Mouse (Mus musculus) left cerebral cortex, postnatal 36 days (tissue): ENCODE measurements at regions not wholly inside any gene's neighbourhood (a gene's known extent, or its start where the extent isn't known, plus 50 kb on each side); places are given as distances from the start of the nearest gene placed in this dataset.
"Not testable (repeated sequence)": the region's sequence is repeated elsewhere in the genome, so short reads cannot be mapped to it uniquely, and the experiment has no call there.

Experiments
- DNase-seq, 2 experiments: peaks; one replicate each; pipeline ENCODE4 v3.0.0; 2021 to 2022; ENCODE audit warnings: low spot score in 2 of 2, mixed read lengths in 1 of 2
- intact Hi-C: fragments of 180-260 bp; cut with DNase I; formaldehyde crosslinking; loops from one replicate; pipeline ENCODE4 v1.15.1; 2025

GRCm38 (mm10) chrX:103250961-103251360 lies 64.5 kb upstream of the Nap1l2 start:
- intact Hi-C loops = no loop called here
- no peak for DNase-seq

- DNase-seq, intact Hi-C loops: not testable (repeated sequence)
These were observed 65.0 kb upstream of the Nap1l2 start for GRCm38 (mm10) chrX:103251478-103251877.

- DNase-seq, intact Hi-C loops: not testable (repeated sequence)
These were observed 65.8 kb upstream of the Nap1l2 start for GRCm38 (mm10) chrX:103252056-103252850.

GRCm38 (mm10) chrX:103252881-103253280 lies 66.4 kb upstream of the Nap1l2 start:
- DNase-seq = no peak
- intact Hi-C loops = no loop called here

GRCm38 (mm10) chrX:103254867-103255266 lies 66.3 kb upstream of the Cdx4 start:
- intact Hi-C loops = no loop called here

DNA sequence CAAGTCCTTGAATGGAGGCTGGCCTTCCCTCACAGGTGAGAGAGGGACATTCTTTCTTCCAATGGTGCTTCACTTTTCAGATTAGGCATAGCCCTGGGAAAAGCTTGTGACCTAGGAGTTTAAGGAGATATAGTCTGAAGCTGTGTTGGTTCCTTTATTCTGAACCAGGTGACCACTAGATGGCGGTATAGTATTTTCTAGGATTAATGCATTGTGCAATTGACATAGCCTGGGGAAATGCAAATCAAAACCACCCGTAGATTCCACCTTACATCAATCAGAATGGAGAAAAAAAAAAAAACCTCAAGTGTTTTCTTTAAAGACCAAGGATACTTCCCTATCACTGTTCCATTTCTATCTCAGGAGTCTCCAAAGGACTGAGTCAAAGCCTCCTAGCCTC lies 61.3 kb upstream of the Cdx4 start:
- intact Hi-C loops = loop anchor here (5.0 kb wide), 1 partner anchor 182 kb away; no protein-coding TSS in a partner anchor
- no peak for DNase-seq

More at GRCm38 (mm10) chrX:103254867-103255266, 66.3 kb upstream of the Cdx4 start:
- DNase-seq = no peak
